Mouse (Mus musculus) layer of hippocampus, adult 2 months (tissue): Measurements from ENCODE around the gene 0610040J01Rik. TPM values are rescaled to one million over a fixed set of nuclear protein-coding genes. Genes with fewer than 3 reads are reported as not detected.
"Not testable (repeated sequence)": the region's sequence is repeated elsewhere in the genome, so short reads cannot be mapped to it uniquely, and the experiment has no call there.

Experiments used
- DNase-seq, 2 experiments: peaks; one replicate each; pipeline ENCODE4 v3.0.0; 2022; ENCODE audit warnings: low spot score in 2 of 2
- H3K27ac ChIP-seq: fragments of 200-600 bp; 2 replicates; pipeline ENCODE4 v1.8.1; 2022
- H3K4me3 ChIP-seq: fragments of 200-600 bp; 2 replicates; pipeline ENCODE4 v1.8.1; 2022; ENCODE audit warnings: mild to moderate bottlenecking
- CTCF ChIP-seq: fragments of 200-600 bp; conservative IDR thresholded peaks from 2 replicates; pipeline ENCODE4 v1.8.1; 2022; ENCODE audit warnings: antibody characterized with exemption, mild to moderate bottlenecking, moderate library complexity
- total RNA-seq, 2 experiments: library from RNA; stranded (reverse); gene quantifications; 2 replicates each; pipeline ENCODE4 v1.2.3; 2021

0610040J01Rik gene
- total RNA-seq, 2 experiments from 2014 or later = 2.9 to 4.0 TPM

- no peak for TF ChIP-seq CTCF
- Histone ChIP-seq H3K27ac (no peak overlapping the region), H3K4me3 (no peak overlapping the region)
- no peak for DNase-seq
Observed at GRCm38 (mm10) chr5:63891912-63892311, 79.7 kb downstream of the 0610040J01Rik start.

DNA sequence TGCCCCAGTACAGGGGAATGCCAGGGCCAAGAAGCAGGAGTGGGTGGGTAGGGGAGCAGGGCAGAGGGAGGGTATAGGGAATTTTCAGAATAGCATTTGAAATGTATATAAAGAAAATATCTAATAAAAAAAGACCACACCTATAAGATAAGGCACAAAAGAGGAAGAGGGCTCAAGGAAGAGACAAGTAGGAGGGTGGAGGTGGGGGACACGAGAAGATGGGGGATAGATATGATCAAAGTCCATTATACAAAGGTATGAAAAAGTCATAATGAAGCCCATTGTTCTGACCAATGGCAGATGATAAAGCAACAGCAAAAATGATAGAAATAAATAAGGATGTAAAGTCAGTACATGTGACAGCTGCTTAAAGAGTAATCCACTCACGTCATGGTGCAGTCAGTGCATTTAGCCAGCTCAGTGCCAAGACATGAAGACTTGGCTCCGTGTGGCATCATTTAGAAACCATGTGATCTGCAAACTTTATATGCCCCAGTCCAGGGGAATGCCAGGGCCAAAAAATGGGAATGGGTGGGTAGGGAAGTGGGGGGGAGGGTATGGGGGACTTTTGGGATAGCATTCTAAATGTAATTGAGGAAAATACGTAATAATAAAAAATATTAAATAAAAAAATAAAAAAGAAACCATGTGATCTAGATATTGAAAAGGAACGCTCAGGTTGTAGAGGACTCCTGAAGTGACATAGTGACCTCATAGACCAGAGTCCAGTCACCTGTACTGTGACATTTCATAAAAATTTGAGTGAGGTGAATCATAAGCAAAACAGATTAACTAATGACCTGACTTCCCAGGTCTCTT, 85.0 kb downstream of the 0610040J01Rik start:
- H3K27ac ChIP-seq, H3K4me3 ChIP-seq, DNase-seq: not testable (repeated sequence)

- H3K4me3 ChIP-seq = no peak overlapping the region
- no peak for DNase-seq
- no peak for TF ChIP-seq CTCF
Observed at GRCm38 (mm10) chr5:63897820-63898110, 85.6 kb downstream of the 0610040J01Rik start.

DNA sequence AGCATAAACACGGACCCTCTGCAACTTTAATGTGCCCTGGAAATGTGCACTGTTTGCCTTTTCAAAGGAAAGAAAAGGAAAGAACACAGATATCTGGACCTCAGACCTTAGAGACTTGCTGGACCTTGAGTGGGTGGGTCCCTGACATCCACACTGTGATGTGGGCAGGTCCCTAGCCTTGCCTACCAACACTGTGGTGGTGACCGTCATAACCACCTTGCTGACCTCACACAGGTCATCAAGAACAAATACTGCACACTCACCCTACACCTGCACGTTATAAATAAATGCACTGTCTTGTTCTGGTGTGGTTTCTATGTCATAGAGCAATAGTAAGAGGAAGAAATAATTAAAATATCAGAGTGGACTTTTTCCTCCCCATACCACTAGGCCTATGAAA, 91.2 kb downstream of the 0610040J01Rik start:
- Histone ChIP-seq H3K4me3 (no peak overlapping the region), H3K27ac (no peak overlapping the region)
- no peak for DNase-seq
- TF ChIP-seq CTCF = no peak

More at GRCm38 (mm10) chr5:63897820-63898110, 85.6 kb downstream of the 0610040J01Rik start:
- no peak overlapping the region for H3K27ac ChIP-seq

- no peak overlapping the region for H3K27ac ChIP-seq
- no peak overlapping the region for H3K4me3 ChIP-seq
- peak; percentile 99 for TF ChIP-seq CTCF
- peak; percentile 80 to 93 for DNase-seq
Observed at GRCm38 (mm10) chr5:63906149-63907093, 94.3 kb downstream of the 0610040J01Rik start.

DNA sequence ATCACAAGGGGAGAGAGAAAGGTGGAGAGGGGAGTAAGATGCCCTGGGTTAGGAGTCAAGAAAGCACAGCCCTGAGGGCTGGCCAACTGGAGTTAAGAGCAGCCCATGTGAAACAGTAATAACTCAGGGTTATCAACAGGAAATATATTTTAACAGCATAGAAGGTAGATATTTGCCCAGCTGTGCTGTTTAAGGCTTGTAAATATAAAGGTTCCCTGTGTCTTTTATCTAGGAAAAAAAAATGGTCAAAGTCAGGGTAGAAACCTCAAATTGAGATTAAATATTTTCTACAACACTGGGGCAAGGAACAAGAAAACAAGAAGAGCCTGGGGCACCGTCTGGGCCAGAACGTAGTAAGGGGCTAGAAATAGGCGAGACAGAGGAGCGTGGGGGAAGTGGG, 95.3 kb downstream of the 0610040J01Rik start:
- TF ChIP-seq CTCF = no peak
- Histone ChIP-seq H3K4me3 (no peak overlapping the region), H3K27ac (no peak overlapping the region)
- no peak for DNase-seq

GRCm38 (mm10) chr5:63910171-63910960, 98.2 kb downstream of the 0610040J01Rik start:
- no peak for TF ChIP-seq CTCF
- H3K27ac ChIP-seq = no peak overlapping the region
- DNase-seq = no peak
- H3K4me3 ChIP-seq = no peak overlapping the region

DNA sequence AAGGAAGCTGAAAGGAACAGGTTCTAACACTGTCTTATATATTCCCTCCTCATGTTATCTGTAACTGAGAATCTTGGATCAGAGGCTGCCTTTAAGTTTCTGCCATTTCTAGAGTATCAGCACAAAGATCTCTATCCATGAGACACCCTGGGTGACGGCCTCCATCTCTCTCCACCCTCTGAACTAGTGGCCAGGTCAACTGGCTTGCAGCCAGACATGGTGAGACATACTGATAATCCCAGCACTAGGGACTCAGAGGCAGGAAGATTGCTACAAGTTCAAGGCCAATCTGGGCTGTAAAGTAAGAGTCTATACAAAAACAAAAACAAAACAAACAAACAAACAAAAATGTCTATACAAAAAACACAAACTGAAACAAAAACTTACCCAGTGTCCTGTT, 102.7 kb downstream of the 0610040J01Rik start:
- Histone ChIP-seq H3K4me3 (no peak overlapping the region), H3K27ac (no peak overlapping the region)
- TF ChIP-seq CTCF = no peak
- DNase-seq = no peak

- no peak for TF ChIP-seq CTCF
- no peak overlapping the region for H3K27ac ChIP-seq
- no peak overlapping the region for H3K4me3 ChIP-seq
- DNase-seq = no peak
Observed at GRCm38 (mm10) chr5:63916457-63917139, 104.4 kb downstream of the 0610040J01Rik start.

DNA sequence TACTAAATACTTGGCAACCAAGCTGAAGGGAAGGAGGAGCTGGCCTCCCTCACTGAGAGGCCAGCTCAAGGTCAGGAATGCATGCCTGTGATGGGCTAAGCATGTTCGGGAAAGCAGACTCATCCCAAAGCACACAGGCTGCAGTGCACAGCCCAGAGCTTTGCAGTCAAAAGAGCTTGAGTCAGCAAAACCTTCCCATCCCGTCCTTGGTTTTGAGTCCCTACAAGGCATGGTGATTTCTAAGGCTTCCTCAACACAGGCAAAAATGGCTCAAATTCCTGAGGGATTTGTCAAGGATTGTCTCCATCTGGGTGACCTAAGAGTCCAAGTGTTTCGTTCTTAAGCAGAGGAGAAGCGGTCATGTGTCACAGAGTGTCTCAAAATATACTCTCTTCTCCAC, 106.0 kb downstream of the 0610040J01Rik start:
- no peak overlapping the region for H3K4me3 ChIP-seq

GRCm38 (mm10) chr5:63923305-63924025, 111.3 kb downstream of the 0610040J01Rik start:
- no peak for DNase-seq
- Histone ChIP-seq H3K4me3 (no peak overlapping the region), H3K27ac (no peak overlapping the region)
- no peak for TF ChIP-seq CTCF

More for the DNA sequence above, 106.0 kb downstream of the 0610040J01Rik start:
- no peak for DNase-seq
- TF ChIP-seq CTCF = no peak
- no peak overlapping the region for H3K27ac ChIP-seq
